Mouse (Mus musculus) layer of hippocampus, adult 9-11 months (tissue): ENCODE measurements at regions not wholly inside any gene's neighbourhood (a gene's known extent, or its start where the extent isn't known, plus 50 kb on each side); places are given as distances from the start of the nearest gene placed in this dataset.
A peak's percentile ranks its signal among the peaks of the same experiment; 100 is the strongest.

Experiments
- DNase-seq: peaks from one replicate; pipeline ENCODE4 v3.0.0; 2022

DNA sequence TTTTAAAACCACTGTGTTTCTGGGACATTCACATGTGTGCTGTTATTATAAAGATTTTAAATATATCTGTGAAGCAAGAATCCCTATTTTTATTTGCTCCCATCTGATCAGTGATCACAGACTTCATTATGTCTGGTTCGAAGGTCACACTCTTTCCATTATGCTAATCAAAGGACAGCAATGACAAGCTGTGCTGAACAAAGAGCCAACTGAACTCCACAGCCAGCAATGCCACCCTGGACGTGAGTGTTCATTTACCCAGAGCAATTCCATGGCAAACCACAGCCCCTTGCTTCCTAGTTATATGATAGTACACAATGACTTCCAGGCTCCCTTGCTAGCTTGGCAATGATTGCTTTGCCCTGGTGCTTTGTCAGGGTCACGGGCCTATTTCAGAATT lies 55.6 kb upstream of the Ccdc190 start:
- DNase-seq: no peak

- DNase-seq: peak; percentile 32
These were observed 59.8 kb upstream of the Ccdc190 start for GRCm38 (mm10) chr1:169868636-169869035.

DNA sequence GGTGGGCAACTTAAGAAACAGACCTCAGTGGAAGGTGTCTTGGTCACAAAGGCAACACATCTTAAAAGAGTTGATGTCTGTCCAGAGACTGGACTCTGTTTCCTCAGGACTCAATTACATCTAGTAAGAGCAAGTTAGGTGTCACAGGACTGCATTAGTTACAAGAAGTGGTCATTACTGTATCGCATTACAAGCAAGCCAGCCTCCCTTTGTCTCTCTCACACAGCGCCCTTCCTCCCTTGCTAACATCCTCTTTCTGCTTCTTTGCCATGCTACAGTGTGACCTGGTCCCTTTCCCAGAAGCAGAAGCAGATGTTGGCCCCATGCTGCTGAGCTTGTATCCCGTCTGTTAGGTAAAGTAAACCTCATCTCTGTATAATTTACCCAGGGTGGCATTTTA lies 61.0 kb upstream of the Ccdc190 start:
- DNase-seq: no peak

DNA sequence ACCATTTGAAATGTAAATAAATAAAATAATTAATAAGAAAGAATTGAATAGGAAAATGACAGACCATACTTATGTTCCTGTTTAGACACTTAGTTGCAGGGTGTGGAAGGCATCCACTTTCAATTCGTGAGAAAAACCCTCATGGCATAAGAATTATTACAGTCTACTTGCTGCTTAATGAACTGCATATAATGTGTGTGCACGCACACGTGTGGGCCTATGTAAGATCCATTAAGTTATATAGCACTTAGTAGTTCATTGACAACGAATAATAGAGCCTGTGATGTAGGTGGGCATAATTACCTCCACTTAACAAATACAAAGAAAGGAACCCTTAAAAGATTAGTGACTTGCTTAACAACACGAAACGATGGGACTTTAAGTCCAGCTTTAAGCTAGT lies 61.6 kb upstream of the Ccdc190 start:
- no peak for DNase-seq

GRCm38 (mm10) chr1:169859041-169859440 lies 69.4 kb upstream of the Ccdc190 start:
- no peak for DNase-seq

- peak; percentile 34 for DNase-seq
These were observed 76.8 kb upstream of the Ccdc190 start for GRCm38 (mm10) chr1:169851663-169852062.

GRCm38 (mm10) chr1:169848254-169849015 lies 80.0 kb upstream of the Ccdc190 start:
- no peak for DNase-seq

DNA sequence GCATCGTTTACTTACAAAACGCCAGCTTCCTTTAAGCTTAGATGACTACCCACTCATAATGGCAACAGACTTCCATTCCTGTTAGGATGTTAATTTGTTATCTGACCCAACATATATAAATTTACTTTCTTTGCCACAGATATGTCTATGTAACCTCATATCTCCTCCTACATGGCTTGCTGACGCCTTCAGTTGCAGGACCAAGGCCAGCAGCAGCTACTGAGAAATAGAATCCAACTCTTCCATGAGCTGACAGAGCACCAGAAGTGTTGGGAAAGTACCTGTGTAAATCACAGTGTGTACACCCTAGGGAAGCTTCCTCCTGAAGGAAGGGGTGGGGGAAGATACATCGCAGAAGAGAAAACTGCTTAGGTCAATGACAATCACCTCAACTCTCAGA lies 86.0 kb upstream of the Ccdc190 start:
- DNase-seq: no peak

DNA sequence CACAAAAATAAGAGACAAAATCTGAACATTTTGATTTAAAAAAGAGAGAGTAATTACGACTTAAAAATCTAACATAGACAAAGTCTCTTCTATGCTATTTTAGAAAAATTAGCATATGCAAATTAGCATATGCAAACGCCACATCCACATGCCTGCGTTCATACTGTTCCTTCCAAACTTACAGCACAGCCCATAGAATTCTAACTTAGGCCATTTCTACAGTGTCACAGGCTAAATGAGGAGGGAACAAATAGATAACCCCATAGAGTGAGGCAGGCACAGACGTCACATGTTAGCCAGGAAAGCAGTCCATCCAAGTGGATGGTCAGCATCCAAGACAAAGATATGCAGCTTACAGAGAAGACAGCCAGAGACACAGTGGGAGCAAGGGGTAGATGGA lies 87.5 kb upstream of the Ccdc190 start:
- DNase-seq: no peak

DNA sequence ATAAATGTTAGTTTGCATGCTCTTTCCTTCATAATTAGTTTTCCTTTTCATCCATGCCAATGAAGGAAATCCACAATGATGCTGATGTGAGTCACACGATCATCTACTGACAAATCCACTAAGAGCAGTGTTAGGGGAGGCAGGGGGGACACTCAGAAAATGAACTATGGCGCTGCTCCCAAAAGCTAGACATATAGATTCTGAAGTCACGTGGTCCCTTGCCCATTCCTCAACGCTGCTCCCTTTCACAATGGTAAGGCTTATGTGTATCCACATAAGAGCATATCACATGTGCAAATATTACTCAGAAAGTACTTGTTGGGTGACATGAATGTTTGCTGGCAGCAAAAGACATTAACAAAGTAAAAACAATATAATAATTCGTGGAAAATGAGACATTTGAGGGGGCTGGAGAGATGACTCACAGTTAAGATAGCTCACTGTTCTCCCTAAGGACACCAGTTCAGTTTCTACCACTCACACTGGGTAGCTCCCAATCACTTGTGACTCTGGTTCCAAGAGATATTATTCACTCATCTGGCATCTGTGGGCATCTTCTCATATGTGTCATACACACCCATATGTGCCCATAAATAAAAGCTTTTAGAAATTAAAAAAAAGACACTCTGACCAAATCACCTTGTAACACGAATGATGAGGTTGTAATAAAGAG lies 88.3 kb upstream of the Ccdc190 start:
- no peak for DNase-seq

- DNase-seq: peak; percentile 41
These were observed 85.9 kb upstream of the Rgs4 start for GRCm38 (mm10) chr1:169833385-169833784.

DNA sequence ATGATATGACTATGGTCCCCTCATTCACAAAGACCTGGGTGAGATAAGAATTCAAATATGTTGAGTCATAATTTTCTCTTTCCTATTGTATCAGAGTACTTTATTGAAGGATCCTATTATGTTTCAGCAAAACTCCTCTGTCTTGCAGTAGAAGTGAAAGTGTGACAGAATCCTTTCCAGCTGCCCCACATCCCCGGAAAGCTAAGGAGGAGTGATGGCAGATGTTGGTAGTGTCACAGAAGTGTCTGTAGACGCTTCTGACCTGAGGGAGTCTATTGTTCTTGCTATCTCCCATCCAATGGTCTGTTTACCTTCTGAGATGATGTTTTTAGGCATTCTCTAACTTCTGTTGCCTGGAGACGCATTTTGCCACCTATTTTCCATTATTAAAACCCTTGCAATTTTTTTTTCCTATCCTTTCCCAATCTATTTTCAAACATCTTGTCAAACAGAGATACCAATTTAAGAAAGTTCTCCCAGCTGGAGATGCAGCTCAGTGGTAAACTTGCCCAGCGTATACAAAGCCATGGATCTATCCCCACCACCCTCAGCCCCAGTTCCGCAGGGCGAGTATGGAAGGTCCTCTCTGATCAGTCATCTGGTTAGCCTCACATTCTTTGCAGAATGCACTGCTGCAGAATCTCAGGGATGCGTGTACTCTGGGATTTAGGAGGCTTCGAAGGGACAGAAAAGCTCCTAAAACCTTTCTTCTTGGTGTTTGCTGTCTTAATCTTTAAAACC lies 84.1 kb upstream of the Rgs4 start:
- no peak for DNase-seq

DNA sequence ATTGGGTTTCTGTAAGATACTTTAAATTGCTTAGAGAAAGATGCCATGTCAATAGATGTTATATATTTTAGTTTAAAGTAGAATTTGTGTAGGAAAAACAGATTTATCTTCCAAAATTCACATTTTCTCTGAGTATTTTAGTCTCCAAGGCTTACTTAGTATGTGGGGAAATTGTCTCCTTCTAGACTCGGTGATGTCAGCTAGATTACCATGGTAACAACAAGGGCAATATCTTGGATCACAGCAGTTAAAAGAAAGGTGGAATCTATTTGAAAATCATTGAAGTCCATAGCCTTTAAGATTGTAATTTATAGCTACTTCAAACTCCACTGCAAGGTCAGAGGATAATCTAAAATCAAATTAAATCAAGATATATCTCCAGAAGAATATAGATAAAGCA lies 83.2 kb upstream of the Rgs4 start:
- no peak for DNase-seq

- peak; percentile 25 for DNase-seq
These were observed 74.6 kb upstream of the Rgs4 start for GRCm38 (mm10) chr1:169822034-169822433.

GRCm38 (mm10) chr1:169819404-169819949 lies 72.0 kb upstream of the Rgs4 start:
- DNase-seq: no peak

DNA sequence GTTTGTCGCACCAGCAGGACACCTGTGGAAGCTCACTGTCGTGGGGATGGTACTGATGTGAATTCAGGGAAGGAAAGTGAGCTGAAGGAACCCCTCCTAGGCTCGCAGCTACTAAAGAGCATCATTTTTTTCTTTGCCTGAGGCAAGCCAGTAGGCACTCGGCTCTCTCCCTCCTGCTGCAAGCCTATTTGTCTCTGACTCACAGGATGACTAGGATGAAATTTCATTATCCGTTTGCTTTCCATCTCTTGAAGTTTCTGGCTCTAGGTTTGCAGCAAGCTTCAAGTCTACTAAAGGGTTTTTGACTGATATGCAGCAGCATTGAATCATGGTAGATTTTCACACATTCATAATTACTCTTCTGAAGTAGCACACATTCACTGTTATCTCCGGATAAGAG lies 69.5 kb upstream of the Rgs4 start:
- DNase-seq: peak; percentile 12

DNA sequence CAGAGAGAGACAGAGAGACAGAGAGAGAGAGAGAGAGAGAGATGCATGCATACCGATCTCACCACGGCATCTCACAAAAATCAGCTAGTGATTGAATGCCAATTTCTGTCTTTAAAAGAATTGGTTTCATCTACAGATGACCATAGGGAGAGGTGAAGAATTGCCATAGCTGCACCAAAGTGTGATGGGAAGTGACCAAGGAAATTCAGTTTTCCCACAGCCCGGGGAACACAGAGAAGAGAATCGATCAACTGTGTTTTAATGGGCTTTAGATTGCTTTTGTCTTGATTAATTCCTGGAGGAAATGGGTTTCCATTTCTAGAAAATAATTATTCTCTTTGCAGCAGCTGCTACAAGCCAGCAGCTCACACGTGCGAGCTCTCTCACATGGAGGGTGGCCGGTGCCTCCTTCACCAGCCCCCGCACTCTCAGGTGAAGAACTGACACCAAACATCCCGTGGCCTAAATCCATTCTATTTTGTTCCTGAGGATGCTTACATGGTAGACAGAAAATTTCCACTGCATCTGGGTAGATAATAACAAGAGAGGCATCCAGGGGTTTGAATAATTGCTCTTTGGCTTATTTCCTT lies 65.2 kb upstream of the Rgs4 start:
- no peak for DNase-seq

- peak; percentile 38 for DNase-seq
These were observed 56.1 kb upstream of the Rgs4 start for GRCm38 (mm10) chr1:169803428-169804138.

GRCm38 (mm10) chr1:169802868-169803267 lies 55.4 kb upstream of the Rgs4 start:
- no peak for DNase-seq

- DNase-seq: no peak
These were observed 54.8 kb upstream of the Rgs4 start for GRCm38 (mm10) chr1:169802053-169802830.
